Mouse (Mus musculus) neutrophil, adult 5-6 weeks (primary cell): Measurements from ENCODE around the gene Gm20792. TPM values are rescaled to one million over a fixed set of nuclear protein-coding genes. Genes with fewer than 3 reads are reported as not detected.
"Not testable (repeated sequence)": the region's sequence is repeated elsewhere in the genome, so short reads cannot be mapped to it uniquely, and the experiment has no call there.

Experiments
- ATAC-seq: fragments of 151-379, 151-347 bp; 2 replicates; pipeline ENCODE4 v1.8.0; 2017; ENCODE audit warnings: mild to moderate bottlenecking, moderate TSS enrichment; ENCODE audit not compliant: insufficient number of reproducible peaks, poor library complexity, low FRiP score, severe bottlenecking; ENCODE audit errors: extremely low read depth
- total RNA-seq: library from RNA; stranded (forward); fragments of 200-1000 nt; gene quantifications from 2 replicates; pipeline ENCODE4 v1.2.3, GENCODE M21; 2017

Gene Gm20792
- total RNA-seq, result not detected in 2 replicates

DNA sequence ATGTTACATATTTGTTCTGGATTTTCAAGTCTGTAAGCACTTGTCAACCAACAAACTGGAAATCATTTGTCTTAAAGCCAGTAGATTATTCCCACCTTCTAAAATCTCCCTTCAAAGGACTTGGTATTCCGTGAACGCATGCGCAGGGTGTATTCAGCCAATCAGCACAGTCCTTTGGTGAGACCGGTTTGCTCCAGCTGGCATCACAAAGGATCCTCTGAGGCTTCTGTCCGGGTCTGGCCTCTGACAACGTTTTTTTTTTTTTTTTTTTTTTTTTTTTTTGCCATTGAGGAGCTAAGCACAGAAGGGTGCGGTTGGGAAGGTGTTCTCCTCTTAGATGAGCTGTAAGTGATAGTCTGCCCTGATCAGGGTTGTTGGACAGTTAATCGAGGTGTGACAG lies at the start of gene Gm20792:
TSS of gene Gm20792 (plus strand) at position 301 of the 400 bp plus-strand sequence.
- ATAC-seq, result not testable (repeated sequence)
